In genomic region chr15:81954716-81955115, GRCm38 (mm10) we compare ENCODE assay signal across 29 mouse cellular contexts. TPM values are rescaled to one million over a fixed set of nuclear protein-coding genes. Genes with fewer than 3 reads are reported as not detected.
"Had no signal": no experiment of that assay in that cellular context is flagged by ENCODE, and none has a peak within 500 bp of the region (broad histone marks: within the 10 kb centered on the region; RNA-seq: fewer than 3 reads in every experiment).

No protein-coding gene starts in this region.

- H3K9ac ChIP-seq: limb, embryonic 12.5 days; limb, embryonic 15.5 days; liver, embryonic 14.5 days; liver, postnatal 0 days; lung, embryonic 14.5 days; midbrain, embryonic 15.5 days; neural tube, embryonic 13.5 days had no signal

- H3K27ac ChIP-seq: limb, embryonic 12.5 days; limb, embryonic 15.5 days; liver, embryonic 14.5 days; macrophage; midbrain, embryonic 10.5 days; midbrain, embryonic 15.5 days; neural tube, embryonic 13.5 days; stomach, postnatal 0 days had no signal

- H3K9me3 ChIP-seq: limb, embryonic 12.5 days; limb, embryonic 15.5 days; megakaryocyte, embryonic 14.5 days; midbrain, embryonic 10.5 days; midbrain, embryonic 15.5 days; neural tube, embryonic 13.5 days had no signal

- H3K4me2 ChIP-seq: limb, embryonic 12.5 days; limb, embryonic 15.5 days; liver, embryonic 11.5 days; lung, embryonic 14.5 days; midbrain, embryonic 15.5 days; neural tube, embryonic 13.5 days had no signal

- DNase-seq: kidney, adult 11 months; kidney, adult 8-10 months; kidney, postnatal 25 days; left cerebral cortex, postnatal 4 days; liver, postnatal 0 days; lung, embryonic 14.5 days; retina, postnatal 1 day; thymus, adult 2 months; thymus, postnatal 14 days; thymus, postnatal 4 days had no signal

- H3K27me3 ChIP-seq: limb, embryonic 12.5 days; limb, embryonic 15.5 days; midbrain, embryonic 15.5 days; neural tube, embryonic 13.5 days had no signal

- H3K4me3 ChIP-seq: limb, embryonic 12.5 days; limb, embryonic 15.5 days; megakaryocyte, embryonic 14.5 days; midbrain, embryonic 10.5 days; midbrain, embryonic 15.5 days; neural tube, embryonic 13.5 days had no signal

- ATAC-seq: liver, postnatal 0 days; lung, postnatal 0 days; midbrain, embryonic 15.5 days had no signal

RNA-seq across cellular contexts. Expression of gene Csdc2, which starts 18.2 kb away (rescaled TPM):
- total RNA-seq: neutrophil, adult 5-6 weeks had no signal

RNA-seq across cellular contexts. Expression of gene 1700029P11Rik, which starts 25.6 kb away (rescaled TPM):
- total RNA-seq: layer of hippocampus, adult 8-10 months; layer of hippocampus, postnatal 14 days; left cerebral cortex, adult 8-10 months; left cerebral cortex, postnatal 14 days; left cerebral cortex, postnatal 4 days; neutrophil, adult 5-6 weeks had no signal
- polyA plus RNA-seq: kidney, embryonic 16.5 days; large intestine, adult 2 months; limb, embryonic 12.5 days; limb, embryonic 15.5 days; liver, embryonic 11.5 days; liver, embryonic 14.5 days; liver, postnatal 0 days; lung, embryonic 14.5 days; lung, postnatal 0 days; macrophage; midbrain, embryonic 10.5 days; midbrain, embryonic 15.5 days; neural tube, embryonic 13.5 days; stomach, embryonic 14.5 days; stomach, postnatal 0 days; thymus, adult 2 months had no signal
